ENCODE assay signal across 26 mouse cellular contexts in the genomic region with DNA sequence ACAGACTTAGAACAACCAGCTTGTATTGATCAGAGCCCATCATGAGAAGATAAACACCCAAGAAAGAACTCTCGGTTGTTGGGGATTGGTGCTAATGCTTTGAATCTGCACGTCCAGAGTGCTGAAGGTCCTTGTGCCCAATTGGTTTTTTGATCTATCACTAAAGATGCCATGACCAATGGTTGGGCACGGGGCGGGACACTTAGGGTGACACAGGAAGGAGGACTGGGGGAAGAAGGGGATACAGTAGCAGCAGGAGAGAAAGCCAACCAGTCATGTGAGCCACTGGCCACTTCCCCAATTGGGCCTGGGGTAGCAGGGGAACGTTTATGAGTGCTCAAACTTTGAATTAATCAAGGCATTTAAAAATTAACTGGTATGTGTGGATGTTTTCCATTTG. TPM values are rescaled to one million over a fixed set of nuclear protein-coding genes. Genes with fewer than 3 reads are reported as not detected.
DNase-seq lines count a peak whose midpoint lies in the region; ATAC-seq and TF ChIP-seq lines count a peak whose summit lies in the region.
"Had no signal": no experiment of that assay in that cellular context is flagged by ENCODE, and none has a peak within 500 bp of the region (broad histone marks: within the 10 kb centered on the region; RNA-seq: fewer than 3 reads in every experiment).

No protein-coding gene starts in this region.

- H3K4me3 ChIP-seq in MEL (ENCODE audit: control insufficient read depth in 1 of 2, insufficient read depth in 1 of 2, low read depth in 2 of 2, low read length in 2 of 2): no peak overlapping the region
- H3K4me3 ChIP-seq: embryonic facial prominence, embryonic 10.5 days; forebrain, embryonic 15.5 days; heart, embryonic 12.5 days; hindbrain, embryonic 12.5 days; limb, embryonic 12.5 days; megakaryocyte, embryonic 14.5 days; midbrain, embryonic 13.5 days; neural tube, embryonic 12.5 days; stomach, embryonic 15.5 days had no signal

- H3K27me3 ChIP-seq in MEL (ENCODE audit: control insufficient read depth in 1 of 2, insufficient read depth in 2 of 2, low read length in 2 of 2): no peaks in the 10 kb centered on the region
- H3K27me3 ChIP-seq: forebrain, embryonic 15.5 days; heart, embryonic 12.5 days; hindbrain, embryonic 12.5 days; megakaryocyte, embryonic 14.5 days; midbrain, embryonic 13.5 days; neural tube, embryonic 12.5 days; stomach, embryonic 15.5 days had no signal

- no peak overlapping the region for H3K27ac ChIP-seq in MEL (ENCODE audit: control insufficient read depth, low read depth, low read length)
- H3K27ac ChIP-seq: embryonic facial prominence, embryonic 10.5 days; forebrain, embryonic 15.5 days; hindbrain, embryonic 12.5 days; limb, embryonic 12.5 days; midbrain, embryonic 13.5 days; neural tube, embryonic 12.5 days; stomach, embryonic 15.5 days had no signal

- peak; percentile 7 for DNase-seq in kidney, adult 18-20 months
- no peak for DNase-seq in kidney, postnatal 10 days
- peak; percentile 23 for DNase-seq in MEL (ENCODE audit: low read depth, low spot score)
- no peak for DNase-seq in right cerebral cortex, postnatal 25 days
- no peak for DNase-seq in spleen, adult 12 weeks (ENCODE audit: low spot score)
- DNase-seq: adrenal gland, postnatal 25 days; cerebellum, adult 11 months; cerebellum, adult 9-11 months; heart, postnatal 14 days; layer of hippocampus, postnatal 36 days; liver, postnatal 0 days; retina, postnatal 1 day; thymus, adult 18-20 months; thymus, postnatal 4 days had no signal

- H3K4me1 ChIP-seq in MEL (ENCODE audit: control insufficient read depth in 1 of 2, insufficient read depth in 2 of 2, low read length in 2 of 2): no peaks in the 10 kb centered on the region
- H3K4me1 ChIP-seq: embryonic facial prominence, embryonic 10.5 days; neural tube, embryonic 12.5 days had no signal

- ATAC-seq in granulocyte monocyte progenitor cell, adult 5-6 weeks (replicated peaks; ENCODE audit: poor library complexity, severe bottlenecking): peak; percentile 99
- ATAC-seq in megakaryocyte progenitor cell, adult 5-6 weeks (replicated peaks; ENCODE audit: poor library complexity): peak; percentile 97
- ATAC-seq: forebrain, embryonic 15.5 days; liver, postnatal 0 days; lung, postnatal 0 days; midbrain, embryonic 13.5 days had no signal

- H3K9me3 ChIP-seq in MEL (replicated peaks; ENCODE audit: insufficient read depth, low read length): no peaks in the 10 kb centered on the region
- H3K9me3 ChIP-seq: embryonic facial prominence, embryonic 10.5 days; forebrain, embryonic 15.5 days; heart, embryonic 12.5 days; hindbrain, embryonic 12.5 days; limb, embryonic 12.5 days; megakaryocyte, embryonic 14.5 days; midbrain, embryonic 13.5 days; neural tube, embryonic 12.5 days; stomach, embryonic 15.5 days had no signal

- TF ChIP-seq CTCF in MEL (IDR thresholded peaks at IDR 0.05 in 2 of 3, conservative IDR thresholded peaks at IDR 0.05 in 1 of 3; ENCODE audit: control insufficient read depth in 1 of 3, insufficient read depth in 1 of 3, low read depth in 2 of 3, low read length in 3 of 3, poor library complexity in 1 of 3, severe bottlenecking in 1 of 3): no peak

- no peak for TF ChIP-seq EP300 in MEL (IDR thresholded peaks at IDR 0.05; ENCODE audit: low read depth in 1 of 2, low read length in 2 of 2)

- no peak for TF ChIP-seq POLR2A in MEL (IDR thresholded peaks at IDR 0.05; ENCODE audit: control insufficient read depth in 1 of 2, insufficient read depth in 1 of 2, low read depth in 1 of 2, low read length in 2 of 2, poor library complexity in 1 of 2)

- H3K36me3 ChIP-seq in MEL (ENCODE audit: control insufficient read depth in 1 of 2, insufficient read depth in 2 of 2, low read length in 2 of 2): no peaks in the 10 kb centered on the region
- H3K36me3 ChIP-seq: forebrain, embryonic 15.5 days; heart, embryonic 12.5 days; hindbrain, embryonic 12.5 days; midbrain, embryonic 13.5 days; neural tube, embryonic 12.5 days; stomach, embryonic 15.5 days had no signal

- H3K79me2 ChIP-seq in MEL (ENCODE audit: control insufficient read depth, insufficient read depth, low read length, poor library complexity): no peaks in the 10 kb centered on the region

- no peak for TF ChIP-seq RAD21 in MEL (IDR thresholded peaks at IDR 0.05; ENCODE audit: low read depth, low read length)

- H3K9ac ChIP-seq in MEL (ENCODE audit: control insufficient read depth, low read depth, low read length, poor library complexity, severe bottlenecking): no peak overlapping the region
- H3K9ac ChIP-seq: forebrain, embryonic 15.5 days; heart, embryonic 12.5 days; hindbrain, embryonic 12.5 days; limb, embryonic 12.5 days; liver, postnatal 0 days; midbrain, embryonic 13.5 days; neural tube, embryonic 12.5 days; stomach, embryonic 15.5 days had no signal

TF ChIP-seq in MEL, 35 proteins besides CTCF, POLR2A, EP300 and RAD21:
- TF ChIP-seq SMC3 (IDR thresholded peaks at IDR 0.05; ENCODE audit: low read depth, low read length): no peak
- TF ChIP-seq RCOR1 (IDR thresholded peaks at IDR 0.05; ENCODE audit: low read depth, low read length): no peak
- no peak for TF ChIP-seq TAL1 (IDR thresholded peaks at IDR 0.05; ENCODE audit: low read length)
- TF ChIP-seq ZNF384 (IDR thresholded peaks at IDR 0.05; ENCODE audit: low read depth, low read length): no peak
- TF ChIP-seq TBP (IDR thresholded peaks at IDR 0.05; ENCODE audit: low read depth, low read length): no peak
- TF ChIP-seq CHD2 (IDR thresholded peaks at IDR 0.05; ENCODE audit: low read length): no peak
- TF ChIP-seq ZMIZ1 (IDR thresholded peaks at IDR 0.05; ENCODE audit: low read depth, low read length): no peak
- no peak for TF ChIP-seq MYC (IDR thresholded peaks at IDR 0.05; ENCODE audit: low read depth, low read length)
- TF ChIP-seq NRF1 (IDR thresholded peaks at IDR 0.05; ENCODE audit: insufficient read depth, low read depth, low read length, poor library complexity, severe bottlenecking): no peak
- TF ChIP-seq JUND (IDR thresholded peaks at IDR 0.05; ENCODE audit: low read depth, low read length): no peak
- TF ChIP-seq CHD1 (IDR thresholded peaks at IDR 0.05; ENCODE audit: low read depth, low read length): no peak

RNA-seq across cellular contexts. Expression of gene Shq1, which starts 23.8 kb away (rescaled TPM):
- total RNA-seq in MEL (2012; rRNA removed): 21.1 and 23.5 TPM in 2 replicates
- polyA plus RNA-seq in MEL (2012; ENCODE audit: insufficient read depth in 1 of 2, insufficient read length in 2 of 2, low read depth in 1 of 2, low replicate concordance in 2 of 2, missing spikeins in 1 of 2): 10 to 100 TPM in 1 of 2 experiments, not detected in 1; 20.2 TPM
- total RNA-seq in granulocyte monocyte progenitor cell, adult 5-6 weeks (2014; fragmentation: Nextera tagmentation): 16.4 and 17.8 TPM in 2 replicates
- total RNA-seq in granulocyte monocyte progenitor cell, adult 5-6 weeks (2017): 14.4 and 28.5 TPM in 2 replicates
- 7.0 and 9.1 TPM in 2 replicates for total RNA-seq in megakaryocyte progenitor cell, adult 5-6 weeks (2015)
- total RNA-seq in megakaryocyte progenitor cell, adult 5-6 weeks (2017): 17.4 and 17.8 TPM in 2 replicates

RNA-seq across cellular contexts. Expression of gene Gxylt2, which starts 57.3 kb away (rescaled TPM):
- not detected in 2 replicates for total RNA-seq in MEL (2012; rRNA removed)
- not detected for polyA plus RNA-seq in MEL (2012; ENCODE audit: insufficient read depth in 1 of 2, insufficient read length in 2 of 2, low read depth in 1 of 2, low replicate concordance in 2 of 2, missing spikeins in 1 of 2)
- total RNA-seq in granulocyte monocyte progenitor cell, adult 5-6 weeks (2014; fragmentation: Nextera tagmentation): not detected in 2 replicates
- not detected in 2 replicates for total RNA-seq in granulocyte monocyte progenitor cell, adult 5-6 weeks (2017)
- total RNA-seq in megakaryocyte progenitor cell, adult 5-6 weeks (2015): not detected in 2 replicates
- not detected in 2 replicates for total RNA-seq in megakaryocyte progenitor cell, adult 5-6 weeks (2017)

Comparison
In these comparisons a context has a peak if more than half of its experiments do, and no peak if none do; other contexts are left out.
1. DNase-seq: peak in kidney, adult 18-20 months (single experiment) and MEL (single experiment); none in kidney, postnatal 10 days (single experiment), right cerebral cortex, postnatal 25 days (single experiment) and spleen, adult 12 weeks (single experiment).